Mouse (Mus musculus): ENCODE measurements around the gene Map3k5. TPM values are rescaled to one million over a fixed set of nuclear protein-coding genes. Genes with fewer than 3 reads are reported as not detected.

Gene Map3k5
- total RNA-seq, 2 experiments from 2014 or later: 6.5 to 6.6 TPM

- DNase-seq: peak; percentile 72
- intact Hi-C loops (cut with DNase I; ENCODE audit: low total_unique reads): no loop called here
Observed at GRCm38 (mm10) chr10:20031936-20032335, 97.7 kb downstream of the Map3k5 start.

- DNase-seq: no peak
- intact Hi-C loops (cut with DNase I; ENCODE audit: low total_unique reads): no loop called here
Observed at GRCm38 (mm10) chr10:20036375-20036774, 102.1 kb downstream of the Map3k5 start.

- no peak for DNase-seq
- intact Hi-C loops (cut with DNase I; ENCODE audit: low total_unique reads): no loop called here
Observed at GRCm38 (mm10) chr10:20036846-20037245, 102.6 kb downstream of the Map3k5 start.

GRCm38 (mm10) chr10:20039531-20039930, 105.3 kb downstream of the Map3k5 start:
- intact Hi-C loops (cut with DNase I; ENCODE audit: low total_unique reads): no loop called here
- DNase-seq: no peak

- intact Hi-C loops (cut with DNase I; ENCODE audit: low total_unique reads): no loop called here
Observed at GRCm38 (mm10) chr10:20040116-20040515, 105.8 kb downstream of the Map3k5 start.

GRCm38 (mm10) chr10:20040677-20041076, 106.4 kb downstream of the Map3k5 start:
- intact Hi-C loops (cut with DNase I; ENCODE audit: low total_unique reads): no loop called here
- DNase-seq: no peak

More at GRCm38 (mm10) chr10:20040116-20040515, 105.8 kb downstream of the Map3k5 start:
- DNase-seq: peak; percentile 63

GRCm38 (mm10) chr10:20042081-20042480, 107.8 kb downstream of the Map3k5 start:
- intact Hi-C loops (cut with DNase I; ENCODE audit: low total_unique reads): no loop called here
- DNase-seq: no peak

- DNase-seq: no peak
- intact Hi-C loops (cut with DNase I; ENCODE audit: low total_unique reads): no loop called here
Observed at GRCm38 (mm10) chr10:20044051-20044450, 109.8 kb downstream of the Map3k5 start.

GRCm38 (mm10) chr10:20045733-20046495, 111.6 kb downstream of the Map3k5 start:
- intact Hi-C loops (cut with DNase I; ENCODE audit: low total_unique reads): no loop called here
- no peak for DNase-seq

GRCm38 (mm10) chr10:20056859-20057644, 122.8 kb downstream of the Map3k5 start:
- no peak for DNase-seq
- intact Hi-C loops (cut with DNase I; ENCODE audit: low total_unique reads): no loop called here

GRCm38 (mm10) chr10:20058031-20058430, 123.8 kb downstream of the Map3k5 start:
- DNase-seq: no peak
- intact Hi-C loops (cut with DNase I; ENCODE audit: low total_unique reads): no loop called here

- intact Hi-C loops (cut with DNase I; ENCODE audit: low total_unique reads): no loop called here
- DNase-seq: no peak
Observed at GRCm38 (mm10) chr10:20058841-20059240, 124.6 kb downstream of the Map3k5 start.

- intact Hi-C loops (cut with DNase I; ENCODE audit: low total_unique reads): no loop called here
- peak; percentile 20 for DNase-seq
Observed at GRCm38 (mm10) chr10:20060320-20060970, 126.2 kb downstream of the Map3k5 start.

GRCm38 (mm10) chr10:20064556-20065207, 130.4 kb downstream of the Map3k5 start:
- intact Hi-C loops (cut with DNase I; ENCODE audit: low total_unique reads): no loop called here
- no peak for DNase-seq

- no peak for DNase-seq
- intact Hi-C loops (cut with DNase I; ENCODE audit: low total_unique reads): no loop called here
Observed at GRCm38 (mm10) chr10:20066069-20066665, 131.9 kb downstream of the Map3k5 start.

GRCm38 (mm10) chr10:20069771-20070460, 135.6 kb downstream of the Map3k5 start:
- no peak for DNase-seq
- intact Hi-C loops (cut with DNase I; ENCODE audit: low total_unique reads): loop anchor here (5.0 to 10.0 kb wide), 2 partner anchors 138 to 165 kb away; partner anchors contain the start of genes Map3k5 and Pex7

GRCm38 (mm10) chr10:20070576-20071109, 136.4 kb downstream of the Map3k5 start:
- DNase-seq: no peak
- intact Hi-C loops (cut with DNase I; ENCODE audit: low total_unique reads): loop anchor here (5.0 to 10.0 kb wide), 2 partner anchors 138 to 166 kb away; partner anchors contain the start of genes Map3k5 and Pex7

- no peak for DNase-seq
- intact Hi-C loops (cut with DNase I; ENCODE audit: low total_unique reads): loop anchor here (5.0 to 10.0 kb wide), 2 partner anchors 139 to 167 kb away; partner anchors contain the start of genes Map3k5 and Pex7
Observed at GRCm38 (mm10) chr10:20071716-20072115, 137.4 kb downstream of the Map3k5 start.

Data from gastrocnemius, postnatal 14 days (tissue).